Mouse (Mus musculus) myocyte (in vitro differentiated cells): ENCODE data around the gene Rad54l.

Experiments
- CEBPB ChIP-seq: IDR thresholded peaks from 2 replicates; pipeline ENCODE4 v1.6.1; 2011; ENCODE audit warnings: mild to moderate bottlenecking, moderate library complexity; ENCODE audit not compliant: poor library complexity, insufficient read depth, severe bottlenecking
- POLR2A ChIP-seq: IDR thresholded peaks from one replicate; pipeline ENCODE4 v1.6.1; 2011; ENCODE audit warnings: low read depth, mild to moderate bottlenecking, control low read depth, moderate library complexity; ENCODE audit not compliant: insufficient read length
- REST ChIP-seq: IDR thresholded peaks from one replicate; pipeline ENCODE4 v1.6.1; 2011; ENCODE audit warnings: mild to moderate bottlenecking, control low read depth, moderate library complexity; ENCODE audit not compliant: insufficient read depth, insufficient read length
- USF1 ChIP-seq: IDR thresholded peaks from one replicate; pipeline ENCODE4 v1.6.1; 2011; ENCODE audit warnings: low read depth, mild to moderate bottlenecking, control low read depth, moderate library complexity

DNA sequence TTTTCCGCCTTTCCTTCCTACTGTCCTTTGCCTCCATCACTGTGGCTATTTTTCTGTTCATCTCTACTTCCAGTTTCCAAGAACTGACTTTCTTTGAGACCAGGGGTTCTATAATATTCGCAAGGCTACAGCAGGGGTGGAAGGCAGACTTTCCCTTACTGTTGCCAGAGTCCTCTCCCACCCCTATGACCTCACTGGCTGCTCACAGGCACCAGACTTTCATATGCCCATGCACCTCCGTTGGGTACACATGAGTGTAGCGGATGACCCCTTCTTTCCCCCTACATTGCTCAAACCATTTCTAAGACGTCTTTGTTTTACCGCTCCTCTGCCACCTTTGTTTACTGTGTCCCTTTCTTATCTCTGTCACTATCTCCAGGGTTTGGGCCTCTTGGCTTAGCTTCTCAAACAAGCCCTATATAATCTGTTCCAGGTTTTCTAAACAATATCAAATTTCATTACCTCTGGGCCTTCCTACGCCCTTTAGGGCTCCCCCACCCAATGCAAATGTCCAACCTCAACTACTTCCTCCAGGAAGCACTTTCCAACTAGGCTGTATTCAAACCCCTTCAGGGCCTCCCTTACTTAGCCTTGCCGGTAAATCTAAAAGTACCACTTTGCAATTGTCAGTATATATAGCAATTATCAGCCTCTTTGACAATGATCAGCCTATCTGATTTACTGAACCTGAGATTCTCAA, 42.4 kb upstream of the Rad54l start:
- TF ChIP-seq CEBPB (no peak), POLR2A (no peak), REST (no peak), USF1 (no peak)
